Mouse (Mus musculus) lung, adult 2 months (tissue): ENCODE measurements around the gene Adgrg3. TPM values are rescaled to one million over a fixed set of nuclear protein-coding genes. Genes with fewer than 3 reads are reported as not detected.

Experiments used
- DNase-seq: peaks from one replicate; pipeline ENCODE4 v3.0.0; 2022
- H3K4me1 ChIP-seq: fragments of 200-500 bp; 2 replicates; pipeline ENCODE4 v1.6.1; 2011; ENCODE audit warnings: low read length; ENCODE audit not compliant: control insufficient read depth, insufficient read depth
- H3K4me3 ChIP-seq: fragments of 200-500 bp; replicated peaks from 2 replicates; pipeline ENCODE3; 2011; ENCODE audit warnings: low read depth, mild to moderate bottlenecking, control low read depth, low read length; ENCODE audit errors: extremely low read depth
- CTCF ChIP-seq: fragments of 200-500 bp; IDR thresholded peaks from 2 replicates; pipeline ENCODE4 v1.5.1; 2011; ENCODE audit warnings: mild to moderate bottlenecking, low read length, control low read depth; ENCODE audit not compliant: insufficient read depth
- POLR2A ChIP-seq: fragments of 200-500 bp; IDR thresholded peaks from 2 replicates; pipeline ENCODE4 v1.6.1; 2011; ENCODE audit warnings: low read depth, mild to moderate bottlenecking, control low read depth, low read length, borderline replicate concordance; ENCODE audit errors: extremely low read depth
- WGBS: fragments of 180-500 bp; shearing (Covaris S2); methylation state at CpG from one replicate; pipeline ENCODE4 v1.1.7; 2018; 5-methylcytosine and 5-hydroxymethylcytosine counted together
- polyA plus RNA-seq: library from polyadenylated mRNA; depleted of rRNA; stranded (reverse); fragments of >200 nt; gene quantifications from 2 replicates; pipeline ENCODE4 v1.2.3, GENCODE M21; 2012

Gene Adgrg3
- polyA plus RNA-seq, 1 experiment = 15.4 TPM

DNA sequence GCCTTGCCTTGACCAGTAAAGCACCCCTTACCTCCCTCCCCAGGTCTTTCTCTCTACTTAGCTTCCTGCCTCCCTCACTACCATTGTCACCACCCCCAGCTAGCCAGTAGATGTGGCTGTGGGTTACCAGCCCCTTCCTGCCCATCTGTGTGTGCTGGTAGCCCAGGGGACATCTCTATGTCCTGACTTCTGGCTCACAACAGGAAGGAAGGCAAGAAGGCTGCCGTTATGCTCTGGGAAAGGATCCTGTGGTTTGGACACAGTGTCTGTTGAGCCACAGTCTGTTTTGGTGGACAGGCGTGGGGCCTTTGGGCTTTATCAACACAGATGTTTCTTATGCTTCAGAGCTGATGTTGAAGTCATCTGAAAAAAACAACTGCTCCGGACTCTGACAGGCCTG lies 29.5 kb downstream of the Adgrg3 start:
- Histone ChIP-seq H3K4me1 (no peaks in the 10 kb centered on the region), H3K4me3 (no peak overlapping the region)
- no peak for DNase-seq
- WGBS = 48% methylated on average over 3 of the region's 3 CpGs
- TF ChIP-seq POLR2A (no peak), CTCF (no peak)

GRCm38 (mm10) chr8:95047884-95048680 lies 30.6 kb downstream of the Adgrg3 start:
- Histone ChIP-seq H3K4me1 (no peaks in the 10 kb centered on the region), H3K4me3 (no peak overlapping the region)
- DNase-seq = no peak
- no peak for TF ChIP-seq CTCF
- TF ChIP-seq POLR2A = no peak
- WGBS = 65% methylated on average over 6 of the region's 6 CpGs

DNA sequence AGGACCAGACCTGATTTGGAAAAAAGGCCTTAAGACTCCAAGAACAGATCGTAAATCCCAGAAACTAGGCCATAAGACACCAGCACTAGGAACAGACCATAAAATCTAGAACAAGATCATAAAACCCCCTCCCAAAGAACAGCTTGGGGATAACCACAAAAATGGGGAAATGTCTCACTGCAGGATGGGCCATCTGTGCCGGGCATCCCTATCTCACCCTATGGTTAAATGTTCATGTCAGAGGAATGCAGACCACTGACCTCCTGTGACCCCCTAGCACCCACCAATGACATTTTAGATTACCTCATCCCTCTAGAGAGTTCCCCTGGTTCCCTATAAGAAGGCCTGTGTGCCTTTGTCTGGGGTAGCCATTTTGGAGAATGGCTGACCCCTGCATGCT lies 32.1 kb downstream of the Adgrg3 start:
- TF ChIP-seq POLR2A = no peak
- TF ChIP-seq CTCF = no peak
- 68% methylated on average over 2 of the region's 2 CpGs for WGBS
- no peak overlapping the region for H3K4me3 ChIP-seq
- no peaks in the 10 kb centered on the region for H3K4me1 ChIP-seq
- DNase-seq = no peak

- Histone ChIP-seq H3K4me3 (no peak overlapping the region), H3K4me1 (peaks cover 2% of the 10 kb centered on the region; the same call in 1 of the 2 replicates)
- WGBS = 52% methylated on average over 6 of the region's 6 CpGs
- TF ChIP-seq CTCF = no peak
- TF ChIP-seq POLR2A = no peak
- no peak for DNase-seq
Measured at GRCm38 (mm10) chr8:95054438-95054837, 36.9 kb downstream of the Adgrg3 start.

GRCm38 (mm10) chr8:95054927-95055510 lies 37.5 kb downstream of the Adgrg3 start, which contains the start of gene Drc7:
Gene Drc7, plus strand, starts transcription at chr8:95055103.
- no peak within 1 kb of the TSS for H3K4me3 ChIP-seq
- peaks cover 3% of the 10 kb centered on the region; the same call in 1 of the 2 replicates for H3K4me1 ChIP-seq
- 27% methylated on average over 2 of the region's 2 CpGs for WGBS
- TF ChIP-seq POLR2A (no peak), CTCF (no peak)
- peak; percentile 9 for DNase-seq

GRCm38 (mm10) chr8:95056414-95056813 lies 38.9 kb downstream of the Adgrg3 start:
- no peak for DNase-seq
- 71% methylated on average over 5 of the region's 5 CpGs for WGBS
- Histone ChIP-seq H3K4me1 (peaks cover 3% of the 10 kb centered on the region; the same call in 1 of the 2 replicates), H3K4me3 (no peak overlapping the region)
- TF ChIP-seq CTCF (no peak), POLR2A (no peak)

DNA sequence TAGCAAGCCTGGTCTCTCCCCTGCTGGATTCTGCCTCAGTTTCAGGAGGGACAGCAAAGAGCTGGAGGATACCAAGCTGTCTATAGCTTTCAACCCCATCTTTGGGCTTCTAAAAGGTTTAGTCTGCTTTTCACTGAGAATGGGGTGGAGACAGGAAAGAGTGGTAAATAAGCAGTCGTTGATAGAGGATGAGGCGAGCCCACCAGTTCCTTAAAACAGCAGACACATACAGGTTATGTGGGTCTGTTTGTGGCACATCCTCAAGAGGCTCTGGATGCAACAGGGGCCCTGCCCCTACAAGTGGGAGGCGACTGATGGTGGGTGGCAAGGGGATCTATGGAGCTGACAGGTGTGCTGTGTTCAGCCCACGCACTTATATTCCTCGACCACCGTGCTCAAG lies 41.2 kb downstream of the Adgrg3 start:
- TF ChIP-seq POLR2A (no peak), CTCF (no peak)
- H3K4me1 ChIP-seq = peaks cover 3% of the 10 kb centered on the region; the same call in 1 of the 2 replicates
- DNase-seq = no peak
- 60% methylated on average over 6 of the region's 6 CpGs for WGBS
- H3K4me3 ChIP-seq = no peak overlapping the region

GRCm38 (mm10) chr8:95059812-95060533 lies 42.5 kb downstream of the Adgrg3 start:
- TF ChIP-seq CTCF = no peak
- TF ChIP-seq POLR2A = no peak
- DNase-seq = no peak
- no peak overlapping the region for H3K4me3 ChIP-seq
- 37% methylated on average over 6 of the region's 6 CpGs for WGBS
- peaks cover 3% of the 10 kb centered on the region; the same call in 1 of the 2 replicates for H3K4me1 ChIP-seq

DNA sequence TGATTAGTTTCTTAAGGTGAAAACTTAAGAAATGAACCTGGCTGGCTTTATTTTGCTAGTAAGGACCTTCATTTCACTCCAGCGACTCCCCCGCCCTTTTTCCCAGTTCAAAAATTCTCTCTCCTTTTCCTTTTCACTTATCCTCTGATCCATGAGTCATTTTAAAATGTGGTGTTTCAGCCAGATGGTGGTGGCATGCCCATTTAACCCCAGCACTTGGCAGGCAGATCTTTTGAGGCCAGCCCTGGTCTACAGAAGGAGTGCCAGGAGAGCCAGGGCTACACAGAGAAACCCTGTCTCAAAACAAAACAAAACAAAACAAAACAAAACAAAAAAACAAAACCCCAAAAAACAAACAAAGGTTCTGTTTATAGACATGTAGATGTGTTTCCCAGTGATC lies 47.0 kb downstream of the Adgrg3 start:
- no peak for TF ChIP-seq CTCF
- no peak for TF ChIP-seq POLR2A
- Histone ChIP-seq H3K4me3 (no peak overlapping the region), H3K4me1 (0 out of 2 replicates have a peak, but pooled peaks cover under 1% of the 10 kb centered on the region)
- 87% methylated on average over 2 of the region's 2 CpGs for WGBS
- DNase-seq = no peak

DNA sequence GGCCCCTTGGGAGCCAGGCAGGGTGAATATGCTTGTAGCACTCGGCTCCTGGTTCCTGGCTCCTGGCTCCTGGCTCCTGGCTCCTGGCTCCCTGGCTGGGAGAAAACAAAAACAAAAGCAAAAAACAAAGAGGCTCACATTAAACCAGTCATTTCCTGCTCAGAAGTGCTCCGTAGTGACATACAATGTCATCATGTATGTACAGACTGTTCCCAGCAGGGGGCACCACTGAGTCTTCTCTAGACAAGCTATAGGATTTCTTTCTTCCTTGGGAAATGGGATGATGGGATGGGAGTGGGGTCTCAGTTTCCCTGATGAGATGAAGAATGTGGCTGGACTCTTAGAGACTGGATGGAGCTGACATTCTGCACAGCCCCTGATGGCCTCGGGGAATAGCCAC lies 50.1 kb downstream of the Adgrg3 start:
- 35% methylated on average over 3 of the region's 3 CpGs for WGBS
- DNase-seq = peak; percentile 52
- Histone ChIP-seq H3K4me3 (no peak overlapping the region), H3K4me1 (no peaks in the 10 kb centered on the region)
- TF ChIP-seq CTCF = no peak
